In the genomic region with DNA sequence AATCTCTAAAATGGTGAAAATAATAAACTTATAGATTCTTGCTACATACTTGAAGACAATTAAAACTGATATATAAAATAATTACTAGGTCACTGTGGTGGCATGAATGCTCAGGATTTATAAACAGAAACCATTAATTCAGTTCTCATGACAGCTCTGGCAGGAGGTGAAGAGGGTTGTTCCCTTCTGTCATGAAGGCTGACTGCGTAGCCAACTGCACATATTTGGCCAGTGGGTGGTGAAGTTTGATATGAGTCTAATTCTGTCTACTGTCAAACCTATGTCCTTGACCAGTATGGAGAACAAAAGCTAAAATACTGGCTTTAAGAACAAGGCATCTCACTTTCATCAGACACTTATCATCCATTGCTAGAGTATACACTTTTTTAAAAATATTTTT, we compare ENCODE assay signal across 18 mouse cellular contexts.
"Had no signal": no experiment of that assay in that cellular context is flagged by ENCODE, and none has a peak within 500 bp of the region (broad histone marks: within the 10 kb centered on the region; RNA-seq: fewer than 3 reads in every experiment).

No protein-coding gene starts in this region.

- ATAC-seq: liver, postnatal 0 days; lung, postnatal 0 days; midbrain, embryonic 13.5 days; midbrain, embryonic 16.5 days had no signal

- H3K4me3 ChIP-seq: left cerebral cortex, adult 2 months; limb, embryonic 12.5 days; limb, embryonic 15.5 days; megakaryocyte, embryonic 14.5 days; midbrain, embryonic 10.5 days; midbrain, embryonic 13.5 days; myocyte had no signal

- DNase-seq: kidney, adult 9 months; kidney, postnatal 25 days; layer of hippocampus, postnatal 36 days; liver, postnatal 0 days; lung, embryonic 14.5 days; lung, postnatal 36 days; thymus, adult 18-20 months; thymus, postnatal 36 days had no signal

- H3K27ac ChIP-seq: left cerebral cortex, adult 2 months; limb, embryonic 12.5 days; limb, embryonic 15.5 days; liver, embryonic 14.5 days; midbrain, embryonic 10.5 days; midbrain, embryonic 13.5 days had no signal
